Mouse (Mus musculus): ENCODE measurements at regions not wholly inside any gene's neighbourhood (a gene's known extent, or its start where the extent isn't known, plus 50 kb on each side); places are given as distances from the start of the nearest gene placed in this dataset.

GRCm38 (mm10) chr15:62347697-62348096, 1424.9 kb upstream of the A1bg start:
- DNase-seq (ENCODE audit: low spot score in 2 of 2): no peak

- no peak for DNase-seq (ENCODE audit: low spot score in 2 of 2)
Measured at GRCm38 (mm10) chr15:62345893-62346292, 1423.1 kb upstream of the A1bg start.

DNA sequence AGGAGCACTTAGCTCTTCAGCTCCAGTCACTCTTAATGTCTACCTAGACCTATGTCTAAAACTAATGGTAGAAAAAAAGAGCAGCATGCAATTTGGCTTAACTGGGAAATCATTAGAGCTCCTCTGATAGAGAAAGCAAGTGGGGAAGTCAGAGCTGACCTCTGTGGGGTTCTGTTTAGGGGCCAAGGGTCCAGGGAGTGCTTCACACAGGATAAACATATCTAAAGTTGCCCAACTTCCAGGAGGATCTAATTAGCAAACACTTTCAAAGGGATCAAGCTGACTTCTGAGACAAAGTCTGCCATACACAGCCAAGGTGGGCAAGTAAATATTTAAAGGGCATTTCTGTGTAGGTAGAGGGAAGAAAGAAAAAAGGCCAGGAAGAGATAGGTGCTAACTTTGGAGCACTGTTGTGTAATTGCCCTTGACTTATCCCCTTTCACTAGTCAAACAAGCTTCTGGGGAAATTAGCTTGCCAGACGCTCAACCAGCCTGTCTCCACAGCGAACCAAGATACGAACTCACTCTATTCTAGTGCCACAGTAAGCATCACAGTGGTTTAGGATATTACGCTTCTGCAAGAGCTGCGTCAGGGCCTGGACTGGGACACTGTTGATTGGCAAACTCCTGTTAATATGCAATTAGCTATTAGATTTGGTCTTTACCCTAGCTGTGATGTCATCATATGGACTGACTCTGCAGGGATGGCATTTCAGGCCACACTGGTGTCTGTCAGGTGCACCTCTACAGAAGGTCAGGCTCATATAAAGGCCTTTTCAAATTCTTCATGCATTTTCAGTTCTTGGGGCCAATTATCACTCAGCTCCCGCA, 1413.9 kb upstream of the A1bg start:
- DNase-seq (ENCODE audit: low spot score in 2 of 2): no peak

DNA sequence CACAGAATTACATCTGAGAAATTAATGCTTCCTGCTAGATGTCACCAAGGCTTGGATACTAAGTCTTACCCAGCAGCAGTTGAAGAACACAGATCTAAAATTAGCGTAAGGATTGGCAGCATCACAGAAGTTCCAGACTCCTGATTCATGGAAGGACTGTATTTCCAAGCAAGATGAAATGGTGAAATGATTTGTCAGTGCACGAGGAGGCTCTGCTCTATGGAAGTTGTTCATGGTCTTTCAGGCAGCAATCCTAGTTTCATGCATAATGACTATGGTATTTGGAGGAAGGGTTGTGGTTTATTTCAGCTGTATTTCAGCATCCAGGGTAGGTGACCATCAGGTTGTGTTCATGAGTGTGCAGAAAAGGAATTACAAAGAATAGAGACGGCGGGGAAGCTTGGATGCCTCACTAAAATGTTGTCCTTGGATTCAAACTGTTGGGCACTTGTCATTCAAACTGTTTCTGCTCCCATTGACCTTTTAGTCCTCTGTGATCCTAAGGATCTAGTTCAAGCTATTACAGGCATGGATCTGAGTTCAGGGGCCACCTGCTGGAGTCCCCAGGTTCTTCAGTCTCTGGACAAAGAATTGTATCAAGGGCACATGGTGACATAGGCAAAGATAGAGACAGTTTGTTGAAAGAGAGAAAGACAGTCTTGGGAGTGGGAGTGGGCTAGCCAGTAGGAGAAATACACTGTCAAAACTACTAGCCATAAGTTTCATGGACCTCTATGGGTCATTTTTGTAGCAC, 1411.6 kb upstream of the A1bg start:
- DNase-seq (ENCODE audit: low spot score in 2 of 2): no peak

DNA sequence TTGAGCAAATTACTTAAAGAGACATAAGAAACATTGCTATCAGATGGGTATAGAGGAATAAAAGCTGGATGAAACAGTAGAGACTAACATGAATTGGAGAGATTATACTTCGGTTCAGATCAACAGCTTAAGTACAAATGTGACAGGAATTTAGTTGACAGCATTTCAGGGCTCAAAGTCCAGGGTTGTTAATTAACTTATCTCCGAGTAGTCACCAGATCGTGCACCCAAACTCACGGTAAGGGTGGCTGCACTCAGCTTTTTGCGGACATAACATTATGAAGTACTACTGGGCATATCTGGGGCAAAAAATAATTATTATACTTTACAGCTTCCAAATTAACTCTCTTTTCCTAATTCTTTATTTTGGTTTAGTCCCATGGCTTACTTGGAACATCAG, 1409.3 kb upstream of the A1bg start:
- DNase-seq (ENCODE audit: low spot score in 2 of 2): no peak

- no peak for DNase-seq (ENCODE audit: low spot score in 2 of 2)
Measured at GRCm38 (mm10) chr15:62331138-62331800, 1408.5 kb upstream of the A1bg start.

DNA sequence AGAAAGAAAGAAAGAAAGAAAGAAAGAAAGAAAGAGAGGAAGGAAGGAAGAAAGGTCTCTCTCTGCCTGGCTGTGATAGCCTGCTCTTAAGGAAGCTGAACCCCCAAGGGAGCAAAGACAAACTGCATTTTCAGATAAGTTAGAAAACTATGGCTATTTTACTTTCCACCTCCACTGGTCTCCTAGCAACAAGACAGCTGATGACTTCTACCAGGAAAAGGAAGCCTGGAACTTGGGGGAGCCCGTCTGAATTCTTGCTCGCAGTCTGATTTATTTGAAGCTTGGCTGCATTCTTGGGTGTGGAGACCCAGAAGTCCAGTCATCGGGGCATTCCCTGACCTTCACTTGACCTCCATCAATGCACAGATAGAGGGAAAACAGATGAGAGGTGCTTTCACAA, 1406.1 kb upstream of the A1bg start:
- no peak for DNase-seq (ENCODE audit: low spot score in 2 of 2)

GRCm38 (mm10) chr15:62328305-62328881, 1405.6 kb upstream of the A1bg start:
- DNase-seq (ENCODE audit: low spot score in 2 of 2): peak; percentile 12 to 18

- no peak for DNase-seq (ENCODE audit: low spot score in 2 of 2)
Measured at GRCm38 (mm10) chr15:62327481-62327880, 1404.7 kb upstream of the A1bg start.

DNA sequence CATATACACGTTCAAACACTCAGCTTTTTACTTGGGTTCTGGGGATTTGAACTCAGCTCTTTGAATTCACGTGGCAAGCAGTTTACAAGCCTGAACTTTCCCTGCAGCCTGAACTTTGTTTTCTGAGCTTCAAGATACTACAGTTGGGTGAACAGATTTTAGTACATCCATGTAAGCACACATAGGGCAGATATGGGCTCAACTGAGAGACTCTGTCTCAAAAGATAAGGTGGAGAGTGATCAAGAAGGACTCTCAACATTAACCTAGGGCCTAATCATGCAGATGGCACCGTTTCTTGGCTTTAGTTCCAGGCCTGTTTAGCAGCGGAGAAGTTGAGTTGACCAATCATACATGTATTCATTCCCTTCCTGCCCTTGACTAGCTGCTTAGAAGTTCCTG, 1403.7 kb upstream of the A1bg start:
- no peak for DNase-seq (ENCODE audit: low spot score in 2 of 2)

DNA sequence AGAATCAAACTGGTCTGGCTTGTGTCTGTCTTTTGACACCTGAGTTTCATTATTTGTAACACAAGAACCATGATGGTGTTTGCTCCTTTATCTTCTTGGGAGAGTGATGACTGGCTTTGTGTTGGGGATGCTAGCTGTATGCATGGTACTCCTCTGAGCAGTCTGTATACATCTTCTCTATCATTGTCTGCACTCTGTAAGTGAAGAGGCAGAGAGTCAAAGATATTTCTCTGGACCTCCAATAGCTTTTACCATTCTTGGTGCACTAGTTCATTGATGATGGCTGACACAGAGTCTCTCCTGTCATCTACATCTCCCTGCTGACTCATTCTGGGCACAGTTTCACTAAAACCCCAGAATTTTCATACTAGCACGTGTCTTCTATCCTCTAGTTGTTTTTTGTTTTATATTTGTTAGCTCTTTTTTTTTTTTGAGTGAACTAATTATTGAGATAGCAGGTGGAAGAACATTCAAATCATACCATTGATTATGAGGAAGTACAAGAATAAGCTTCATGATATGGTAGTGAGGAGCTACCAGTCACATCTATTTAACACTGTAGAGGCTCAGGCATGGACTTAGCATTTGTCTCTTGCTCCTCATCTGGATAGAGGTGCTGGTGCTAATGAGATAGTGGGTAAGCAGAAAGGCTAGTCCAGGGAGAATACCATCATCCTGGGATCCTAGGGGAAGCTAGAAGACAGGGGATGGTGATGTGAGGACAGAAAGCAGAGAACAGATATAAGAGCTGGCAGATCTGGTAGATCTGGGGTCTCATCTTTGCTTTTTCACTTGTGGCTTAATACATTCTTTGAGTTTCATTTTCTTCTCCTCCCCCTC, 1402.9 kb upstream of the A1bg start:
- no peak for DNase-seq (ENCODE audit: low spot score in 2 of 2)

GRCm38 (mm10) chr15:62320966-62321365, 1398.2 kb upstream of the A1bg start:
- DNase-seq (ENCODE audit: low spot score in 2 of 2): no peak

DNA sequence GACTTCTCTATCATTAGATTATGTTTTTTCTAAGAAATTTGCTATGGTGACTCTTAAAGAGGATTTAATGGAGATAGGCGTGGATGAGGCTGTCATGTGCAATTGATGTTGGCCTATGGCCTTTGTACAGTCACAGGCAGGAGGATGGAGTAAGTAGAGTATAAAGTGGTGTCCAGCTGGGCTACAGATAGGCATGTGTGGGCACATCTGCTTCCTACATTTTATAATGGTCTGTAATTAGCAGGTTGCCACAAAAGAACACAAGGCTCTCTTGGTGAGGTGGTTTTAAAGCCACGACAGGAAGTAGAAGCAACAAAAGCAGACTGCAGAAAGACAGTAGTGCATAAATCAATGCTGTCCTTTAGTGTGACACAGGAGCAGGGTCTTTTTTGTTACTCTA, 1391.6 kb upstream of the A1bg start:
- no peak for DNase-seq (ENCODE audit: low spot score in 2 of 2)

- DNase-seq (ENCODE audit: low spot score in 2 of 2): peak in 1 of 2 experiments; percentile 11
Measured at GRCm38 (mm10) chr15:62302233-62302632, 1379.4 kb upstream of the A1bg start.

GRCm38 (mm10) chr15:62301567-62301966, 1378.8 kb upstream of the A1bg start:
- no peak for DNase-seq (ENCODE audit: low spot score in 2 of 2)

DNA sequence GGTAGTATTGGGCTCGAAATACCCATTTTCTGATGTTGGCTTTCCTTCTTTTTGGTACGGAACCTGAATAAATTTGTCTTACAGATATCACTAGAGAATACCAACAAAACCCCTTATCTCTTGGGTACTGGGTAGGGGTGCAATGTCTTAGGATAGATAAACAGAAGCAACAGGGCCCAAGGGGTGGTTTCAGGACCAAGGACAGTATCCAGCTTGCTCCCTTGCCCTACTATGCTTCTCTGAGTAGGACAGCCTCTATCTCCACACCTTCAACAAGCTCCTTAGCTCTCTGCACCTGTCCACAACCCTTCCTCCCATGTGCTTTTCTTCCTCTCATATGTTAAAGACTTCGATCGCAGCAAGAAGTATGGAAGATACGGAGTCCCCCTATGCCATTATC, 1374.3 kb upstream of the A1bg start:
- no peak for DNase-seq (ENCODE audit: low spot score in 2 of 2)

DNA sequence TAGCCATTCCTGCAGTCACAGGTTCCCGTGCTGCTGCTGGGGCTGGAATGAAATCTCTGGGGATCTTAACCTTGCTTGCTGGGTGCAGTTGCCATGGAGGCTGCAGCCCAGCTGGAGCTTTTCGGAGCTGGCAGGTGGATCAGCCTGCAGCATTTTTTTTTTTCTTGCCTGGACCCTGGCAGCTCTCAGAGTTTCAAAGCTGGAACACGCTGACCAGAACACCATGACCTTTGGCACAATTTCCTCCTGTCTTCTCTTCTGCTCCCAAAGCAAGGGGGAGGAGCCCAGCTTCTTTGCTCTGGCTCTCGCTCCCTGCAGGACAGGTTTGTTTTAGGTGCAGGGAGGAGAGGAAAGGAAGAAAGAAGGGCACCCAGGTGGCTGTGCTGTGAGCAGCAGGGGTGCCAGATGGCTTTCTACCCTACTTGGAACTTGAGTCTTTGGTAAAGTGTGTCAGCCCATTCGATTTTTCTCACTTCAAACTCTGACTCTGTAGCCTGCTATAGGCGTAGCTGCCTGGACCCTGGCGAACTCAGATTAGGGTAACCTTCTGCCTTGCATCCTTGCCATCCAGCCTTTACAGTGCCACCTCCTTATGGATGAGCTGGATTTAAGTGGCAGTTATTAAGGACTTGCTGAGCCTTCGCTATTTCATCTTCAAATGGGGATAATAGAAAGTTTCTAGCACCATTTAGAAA, 1372.6 kb upstream of the A1bg start:
- DNase-seq (ENCODE audit: low spot score in 2 of 2): peak; percentile 27 to 68

GRCm38 (mm10) chr15:62294786-62295185, 1372.0 kb upstream of the A1bg start:
- no peak for DNase-seq (ENCODE audit: low spot score in 2 of 2)

DNA sequence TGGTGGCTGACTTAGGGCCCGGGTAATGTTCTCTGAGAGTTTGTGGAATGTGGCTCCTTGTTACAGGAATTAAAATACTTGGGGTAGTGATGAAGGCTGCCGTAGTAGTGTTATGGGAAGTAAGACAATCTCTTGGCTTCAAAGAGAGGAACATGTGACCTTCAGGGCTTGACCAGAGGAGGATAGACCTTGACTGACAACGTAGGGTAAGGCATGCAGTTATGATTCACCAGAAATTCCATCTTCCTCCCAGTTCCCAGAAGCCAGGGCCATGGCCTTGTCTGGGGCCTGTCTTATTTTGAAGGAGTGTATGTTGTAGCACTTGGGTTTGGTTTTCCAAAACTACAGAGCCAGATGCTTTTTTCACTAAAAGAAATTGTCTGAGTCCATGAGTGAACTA, 1370.1 kb upstream of the A1bg start:
- no peak for DNase-seq (ENCODE audit: low spot score in 2 of 2)

- DNase-seq (ENCODE audit: low spot score in 2 of 2): no peak
Measured at GRCm38 (mm10) chr15:62290687-62291086, 1367.9 kb upstream of the A1bg start.
